Mouse (Mus musculus) kidney, embryonic 14.5 days (tissue): ENCODE measurements around the gene Gm4070. TPM values are rescaled to one million over a fixed set of nuclear protein-coding genes. Genes with fewer than 3 reads are reported as not detected.

Experiments
- polyA plus RNA-seq: library from polyadenylated mRNA; unstranded; fragments of >200 nt; fragmentation: Nextera tagmentation; extraction: Ambion mirVana; gene quantifications from 2 replicates; pipeline ENCODE4 v1.2.1, GENCODE M21; 2014

Gm4070 gene
- polyA plus RNA-seq, 1 experiment from 2014 or later: 1.0 TPM

Other genes with a start within 250 kb of the Gm4070 start
- 249 and 305 TPM in 2 replicates for gene Ilk, start 217.4 kb downstream of the Gm4070 start, polyA plus RNA-seq
- 28.5 and 46.7 TPM in 2 replicates for gene Rrp8, start 216.6 kb downstream of the Gm4070 start, polyA plus RNA-seq
- 180 and 241 TPM in 2 replicates for gene Taf10, start 209.6 kb downstream of the Gm4070 start, polyA plus RNA-seq
- gene Tpp1, start 201.7 kb downstream of the Gm4070 start, polyA plus RNA-seq: 58.0 and 86.4 TPM in 2 replicates
- gene Dchs1, start 166.3 kb downstream of the Gm4070 start, polyA plus RNA-seq: 13.1 and 19.0 TPM in 2 replicates
- 434 and 459 TPM in 2 replicates for gene Mrpl17, start 142.9 kb downstream of the Gm4070 start, polyA plus RNA-seq